Mouse (Mus musculus) spleen, embryonic (tissue): ENCODE results near the gene Yjefn3.

Source experiments
- CTCF ChIA-PET: fragments of 350-600 bp; sonication (Branson Sonifier 250); formaldehyde crosslinking; loops from one replicate; lab custom pipeline; 2022; lab: Charles Lee

Gene Yjefn3

GRCm38 (mm10) chr8:69902163-69903062, at the start of gene Yjefn3, which contains the start of the genes Tssk6 and Ndufa13:
TSS of gene Yjefn3 (minus strand) at chr8:69902712.
TSS of gene Tssk6 (plus strand) at chr8:69902184.
TSS of gene Ndufa13 (minus strand) at chr8:69902558.
- CTCF ChIA-PET: no interaction called here

- CTCF ChIA-PET: no interaction called here
Observed at GRCm38 (mm10) chr8:69950300-69950699, 47.8 kb upstream of the Yjefn3 start.

- CTCF ChIA-PET: interaction anchor here (0.6 kb wide), 1 partner anchor 82 kb away, joined by 3 read pairs; no protein-coding TSS in a partner anchor
Observed at GRCm38 (mm10) chr8:69942495-69942894, 40.0 kb upstream of the Yjefn3 start.

GRCm38 (mm10) chr8:69940386-69940785, 37.9 kb upstream of the Yjefn3 start:
- CTCF ChIA-PET: no interaction called here

DNA sequence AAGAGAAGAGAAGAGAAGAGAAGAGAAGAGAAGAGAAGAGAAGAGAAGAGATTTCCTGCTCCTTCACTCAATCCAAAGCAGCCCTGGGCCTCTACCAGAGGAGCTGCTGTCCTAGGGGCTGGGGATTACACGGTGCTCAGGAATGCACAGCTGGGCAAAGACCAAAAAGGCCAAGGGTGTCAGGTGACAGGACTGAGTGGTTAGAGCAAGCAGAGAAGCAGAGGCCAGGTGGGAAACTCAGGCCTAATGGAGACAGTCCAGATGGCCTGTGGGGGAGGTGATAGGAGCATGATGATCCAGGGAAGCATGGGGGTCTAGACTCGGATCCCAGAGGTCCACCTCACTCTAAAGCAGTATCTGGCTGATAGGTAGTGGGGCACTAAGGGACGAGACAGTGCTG, 37.1 kb upstream of the Yjefn3 start:
- CTCF ChIA-PET: interaction anchor here (0.6 kb wide), 1 partner anchor 15 kb away, joined by 3 read pairs; no protein-coding TSS in a partner anchor

- CTCF ChIA-PET: no interaction called here
Observed at GRCm38 (mm10) chr8:69938245-69938982, 35.9 kb upstream of the Yjefn3 start.

DNA sequence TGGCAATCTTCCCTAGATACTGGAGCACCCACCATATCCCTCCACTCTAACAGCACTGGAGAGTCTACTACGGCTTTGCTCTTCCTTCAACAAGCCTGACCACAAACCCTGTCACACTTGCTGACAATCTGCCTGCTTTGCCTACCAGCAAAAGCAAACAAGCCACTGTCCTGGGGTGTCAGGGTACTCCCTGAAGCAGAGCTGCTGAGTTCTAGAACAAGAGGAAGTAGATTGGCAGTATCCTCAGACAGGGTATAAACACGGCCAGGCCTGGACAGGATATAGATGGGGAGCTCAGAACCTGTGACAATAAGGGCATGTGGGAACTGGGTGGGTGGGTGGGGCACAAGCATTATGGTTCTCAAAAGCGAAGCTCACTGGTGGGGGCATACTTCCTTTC, 35.0 kb upstream of the Yjefn3 start:
- CTCF ChIA-PET: no interaction called here

DNA sequence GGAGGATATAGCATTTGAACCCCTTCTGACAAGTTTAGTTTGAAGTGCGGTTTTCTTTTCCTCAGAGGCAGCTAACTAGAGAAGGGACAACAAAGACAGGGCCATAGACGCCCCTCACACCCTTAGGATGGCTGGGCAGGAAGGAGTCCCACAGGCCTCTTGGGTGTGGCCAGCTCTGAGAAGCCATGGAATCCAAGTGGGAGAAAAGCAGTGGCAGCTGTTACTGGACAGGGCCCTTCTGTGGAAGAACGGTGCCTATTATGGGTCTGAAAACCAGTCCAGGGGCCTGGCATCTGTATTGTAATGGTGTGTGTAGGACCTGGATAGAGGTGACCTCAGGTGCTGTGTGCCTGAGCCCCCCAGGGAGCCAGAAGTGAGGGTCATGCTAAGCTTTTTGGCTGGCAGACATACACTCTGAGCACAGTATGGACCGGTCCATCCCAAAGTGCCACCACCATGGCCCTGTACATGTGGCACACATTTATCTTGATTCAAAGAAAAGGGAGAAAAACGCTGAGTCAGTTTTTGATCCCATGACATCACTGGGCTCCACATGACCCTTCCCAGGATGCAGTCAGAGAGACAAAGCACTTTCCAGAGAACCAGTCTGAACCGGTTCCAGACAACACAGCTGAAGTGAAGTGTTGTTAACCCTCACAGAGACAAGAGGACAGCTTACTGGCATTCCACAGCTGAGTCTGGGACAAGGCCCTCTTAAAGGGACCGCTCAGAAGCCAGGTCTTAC, 33.7 kb upstream of the Yjefn3 start:
- CTCF ChIA-PET: interaction anchor here (0.5 kb wide), 1 partner anchor 333 kb away, joined by 3 read pairs; no protein-coding TSS in a partner anchor

DNA sequence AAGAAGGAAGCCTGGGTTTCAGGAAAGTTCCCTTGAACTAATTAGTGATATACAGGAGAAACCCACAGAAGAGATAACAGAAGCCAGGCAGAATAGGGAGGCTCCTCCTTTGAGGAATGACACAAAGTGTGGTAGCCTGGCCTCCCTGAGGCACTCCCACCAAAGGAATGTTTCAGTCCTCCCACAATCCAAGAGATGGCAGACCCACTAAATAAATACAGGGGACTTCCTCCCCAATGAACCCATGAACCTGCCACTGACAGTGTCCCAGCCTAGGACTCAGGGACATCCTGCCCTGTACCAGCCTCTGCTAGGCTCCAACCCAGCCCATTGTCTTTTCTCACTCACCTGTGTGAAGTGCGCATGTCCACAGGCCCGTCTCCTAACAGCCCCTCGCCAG, 32.9 kb upstream of the Yjefn3 start:
- CTCF ChIA-PET: no interaction called here

DNA sequence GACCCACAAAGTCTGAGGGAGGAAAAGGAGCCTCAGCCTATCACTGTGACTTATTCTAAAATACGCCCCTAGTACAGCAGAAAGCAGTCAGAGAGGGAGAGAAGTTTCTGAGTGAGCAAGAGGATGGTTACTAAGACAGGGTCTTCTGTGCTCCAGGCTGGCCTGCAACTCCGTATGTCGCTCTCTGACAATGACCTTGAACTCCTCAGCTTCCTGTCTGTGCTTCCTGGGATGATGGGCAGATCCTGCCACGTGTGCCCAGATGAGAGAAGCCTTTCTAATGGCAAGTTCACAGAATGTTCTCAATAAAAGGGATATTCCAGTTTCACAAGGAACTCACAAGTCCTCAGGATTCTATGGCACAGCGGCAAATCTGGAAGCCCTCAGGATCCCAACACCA, 32.1 kb upstream of the Yjefn3 start:
- CTCF ChIA-PET: no interaction called here

- CTCF ChIA-PET: no interaction called here
Observed at GRCm38 (mm10) chr8:69933811-69934210, 31.3 kb upstream of the Yjefn3 start.

GRCm38 (mm10) chr8:69926901-69927300, 24.4 kb upstream of the Yjefn3 start:
- CTCF ChIA-PET: no interaction called here

DNA sequence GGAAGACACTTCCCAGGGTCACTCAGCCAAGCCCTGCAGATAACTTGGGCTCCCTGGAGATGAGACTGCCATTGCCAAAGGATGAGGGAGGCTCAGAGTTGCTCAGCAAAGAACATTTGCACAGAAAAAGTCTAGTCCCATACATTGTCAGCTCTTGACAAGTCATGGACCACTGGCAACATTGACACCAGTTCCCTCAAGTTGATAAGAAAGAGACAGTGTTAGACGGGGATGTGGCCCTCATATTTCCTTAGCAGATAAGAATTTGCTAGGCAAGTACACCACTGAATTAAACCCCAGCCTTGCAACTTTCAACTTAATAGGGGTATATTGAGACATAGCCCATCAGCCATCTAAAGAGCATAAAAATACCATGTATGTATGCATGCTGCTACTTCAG, 21.5 kb upstream of the Yjefn3 start:
- CTCF ChIA-PET: interaction anchor here (0.5 kb wide), 1 partner anchor 95 kb away, joined by 5 read pairs; no protein-coding TSS in a partner anchor

DNA sequence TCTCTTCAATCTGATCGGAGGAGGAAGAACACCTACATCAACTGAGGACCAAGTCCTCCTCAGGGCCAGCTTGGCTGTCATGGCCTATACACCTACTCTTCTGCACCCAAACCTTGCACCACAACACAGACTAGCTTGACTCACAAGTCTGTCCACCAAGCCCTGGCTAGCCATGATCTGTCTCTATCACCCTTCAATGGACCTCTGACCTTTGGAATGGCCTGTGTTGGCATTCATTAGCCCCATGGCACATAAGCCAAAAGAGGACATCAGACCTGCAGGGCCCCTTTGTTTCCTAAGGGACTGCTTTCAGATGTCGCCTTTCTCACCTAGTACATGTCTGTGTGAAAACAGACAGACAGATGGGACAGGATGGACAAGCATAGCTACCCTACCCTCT, 18.6 kb upstream of the Yjefn3 start:
- CTCF ChIA-PET: no interaction called here

DNA sequence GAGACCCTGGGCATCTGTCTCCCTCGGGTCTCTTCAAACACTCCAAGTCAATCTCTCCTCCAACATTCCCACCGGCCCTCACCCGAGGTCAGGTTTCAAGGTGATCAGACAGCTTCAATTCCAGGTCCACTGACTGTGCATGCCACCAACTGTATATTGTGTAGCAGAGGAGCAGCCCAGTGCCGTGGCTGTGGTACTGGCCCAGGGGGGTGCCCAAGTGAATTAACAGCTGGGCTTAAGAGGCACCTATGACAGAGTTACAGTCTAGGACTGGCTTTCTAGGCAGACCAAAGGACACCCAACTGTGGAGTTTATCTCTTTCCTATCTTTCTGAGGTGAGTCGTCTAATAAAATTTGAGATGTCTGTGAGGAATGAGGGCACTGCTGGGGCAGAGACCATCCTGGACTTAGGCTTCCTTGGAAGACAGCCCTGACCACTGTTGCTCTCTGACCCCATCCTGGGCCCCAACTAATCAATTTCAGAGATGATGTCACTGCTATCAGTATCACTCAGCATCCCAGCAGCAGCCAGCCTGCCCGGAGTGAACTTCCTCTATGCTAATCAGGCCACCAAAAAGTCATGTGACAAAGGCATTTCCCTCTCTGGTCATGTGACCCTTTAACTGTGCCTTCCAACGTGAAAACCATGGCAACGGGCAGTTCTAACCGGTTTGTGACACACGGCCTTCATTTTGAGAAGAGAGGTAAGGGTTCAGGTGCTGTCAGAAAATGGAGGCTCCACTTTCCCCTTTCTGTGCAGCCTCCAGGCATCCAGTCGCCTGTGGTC, 17.6 kb upstream of the Yjefn3 start:
- CTCF ChIA-PET: no interaction called here

GRCm38 (mm10) chr8:69919010-69919409, 16.5 kb upstream of the Yjefn3 start:
- CTCF ChIA-PET: no interaction called here

GRCm38 (mm10) chr8:69918506-69918905, 16.0 kb upstream of the Yjefn3 start:
- CTCF ChIA-PET: interaction anchor here (0.7 kb wide), 1 partner anchor 428 kb away, joined by 3 read pairs; no protein-coding TSS in a partner anchor

DNA sequence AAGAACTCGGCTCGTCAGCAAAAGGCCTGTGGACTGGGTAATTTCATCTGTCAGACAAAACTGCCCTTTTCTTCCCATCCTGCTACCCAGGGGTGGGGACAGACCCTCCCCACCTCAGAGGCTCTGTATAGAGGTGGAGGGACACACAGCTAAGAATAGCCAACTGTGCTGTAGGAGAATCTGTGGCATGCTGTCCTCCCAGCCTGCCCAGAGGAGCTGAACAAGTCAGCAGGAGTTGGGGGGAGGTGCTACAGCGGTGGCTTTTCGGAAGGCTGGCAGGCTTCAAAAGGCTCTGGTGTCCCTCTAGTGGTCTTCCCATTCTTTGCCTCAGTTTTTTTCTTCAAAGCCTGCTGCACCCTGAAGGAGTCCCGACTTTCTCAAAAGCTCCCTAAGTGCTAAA, 13.2 kb upstream of the Yjefn3 start:
- CTCF ChIA-PET: no interaction called here

DNA sequence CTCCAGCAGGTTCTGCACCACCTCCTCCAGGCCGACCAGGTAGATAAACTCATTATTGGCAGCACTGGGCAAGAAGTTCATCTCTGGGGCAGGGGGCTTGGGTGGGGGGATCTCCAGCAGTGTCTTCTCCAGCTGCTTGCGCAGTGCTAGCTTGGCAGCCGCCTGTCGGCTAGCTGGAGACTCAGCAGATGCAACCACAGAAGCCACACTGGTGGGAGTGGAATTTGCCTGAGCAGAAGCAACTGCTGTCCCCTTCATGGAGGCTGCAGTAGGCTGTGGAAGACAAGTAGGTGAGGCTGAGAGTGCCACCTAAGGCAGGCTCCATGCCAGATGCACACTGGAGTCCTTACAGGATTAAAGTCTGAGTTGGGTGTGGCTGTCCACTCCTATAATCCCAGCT, 12.0 kb upstream of the Yjefn3 start:
- CTCF ChIA-PET: no interaction called here

GRCm38 (mm10) chr8:69912478-69913074, 10.1 kb upstream of the Yjefn3 start:
- CTCF ChIA-PET: no interaction called here
